Mouse (Mus musculus) neural tube, embryonic 12.5 days (tissue): ENCODE measurements around the gene Pakap. TPM values are rescaled to one million over a fixed set of nuclear protein-coding genes. Genes with fewer than 3 reads are reported as not detected.

Experiments
- ATAC-seq: fragments of 200-750 bp; cut with Nextera tagmentation; 2 replicates; pipeline ENCODE4 v1.8.0; 2017; ENCODE audit warnings: low read depth, mild to moderate bottlenecking, moderate TSS enrichment, moderate library complexity; ENCODE audit not compliant: low FRiP score
- H3K27ac ChIP-seq: fragments of 300-500 bp; sonication (generic); 2 replicates; pipeline ENCODE4 v1.5.1; 2016
- H3K27me3 ChIP-seq: fragments of 300-500 bp; sonication (generic); replicated peaks from 2 replicates; pipeline ENCODE4 v1.6.1; 2016; ENCODE audit warnings: mild to moderate bottlenecking
- H3K36me3 ChIP-seq: fragments of 300-500 bp; sonication (generic); 2 replicates; pipeline ENCODE4 v1.6.1; 2016; ENCODE audit warnings: mild to moderate bottlenecking
- H3K4me1 ChIP-seq: fragments of 300-500 bp; sonication (generic); 2 replicates; pipeline ENCODE4 v1.6.1; 2016
- H3K4me2 ChIP-seq: fragments of 300-500 bp; sonication (generic); replicated peaks from 2 replicates; pipeline ENCODE4 v1.6.1; 2016; ENCODE audit warnings: mild to moderate bottlenecking
- H3K4me3 ChIP-seq: fragments of 300-500 bp; sonication (generic); 2 replicates; pipeline ENCODE4 v1.5.1; 2016
- H3K9ac ChIP-seq: fragments of 300-500 bp; sonication (generic); 2 replicates; pipeline ENCODE4 v1.6.1; 2016; ENCODE audit warnings: mild to moderate bottlenecking
- H3K9me3 ChIP-seq: fragments of 300-500 bp; sonication (generic); 2 replicates; pipeline ENCODE4 v1.6.1; 2016; ENCODE audit warnings: mild to moderate bottlenecking
- WGBS: fragments of 180-500 bp; shearing (Covaris S2); methylation state at CpG from one replicate; pipeline ENCODE4 v1.1.7; 2016; 5-methylcytosine and 5-hydroxymethylcytosine counted together
- polyA plus RNA-seq: library from polyadenylated mRNA; unstranded; fragments of >200 nt; fragmentation: Nextera tagmentation; extraction: Ambion mirVana; gene quantifications from 2 replicates; pipeline ENCODE4 v1.2.1, GENCODE M21; 2016

The Pakap gene
- polyA plus RNA-seq, 1 experiment from 2014 or later = 16.7 TPM

DNA sequence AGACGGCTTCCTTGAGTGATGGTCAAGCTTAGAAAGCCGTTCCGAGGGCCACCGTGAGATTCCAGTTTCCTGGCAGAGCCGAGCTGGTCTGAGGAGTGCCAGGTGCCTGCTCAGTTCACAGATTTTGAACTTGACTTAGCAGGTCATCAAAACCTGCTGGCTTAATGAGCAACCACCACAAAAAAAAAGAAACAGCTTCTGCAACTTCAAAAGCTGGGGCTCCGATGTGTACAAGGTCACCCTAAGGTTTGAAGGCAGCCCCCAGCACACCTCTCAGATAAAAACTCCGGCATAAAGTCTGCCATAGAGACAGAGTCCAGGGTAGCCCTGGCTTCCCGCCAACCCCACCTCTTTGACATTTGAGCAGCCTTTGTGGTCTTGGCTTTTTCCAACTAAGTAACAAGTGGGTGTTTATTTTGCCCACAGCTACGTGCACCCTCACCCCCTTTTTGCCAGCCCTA is 348.3 kb downstream of the Pakap start, which contains the start of gene D630039A03Rik:
Gene D630039A03Rik (minus strand): TSS at position 97 of the 461 bp plus-strand sequence.
- Histone ChIP-seq H3K36me3 (no peaks in the 10 kb centered on the region), H3K27me3 (peaks cover 10% of the 10 kb centered on the region), H3K9ac (no peak within 1 kb of the TSS), H3K9me3 (no peaks in the 10 kb centered on the region), H3K4me2 (peak within 1 kb of the TSS; percentile 35; the same call in 1 of the 2 replicates), H3K27ac (no peak within 1 kb of the TSS), H3K4me1 (peaks cover 12% of the 10 kb centered on the region; the same call in 1 of the 2 replicates), H3K4me3 (no peak within 1 kb of the TSS)
- no peak for ATAC-seq
- WGBS = 29% methylated on average over 9 of the region's 9 CpGs

DNA sequence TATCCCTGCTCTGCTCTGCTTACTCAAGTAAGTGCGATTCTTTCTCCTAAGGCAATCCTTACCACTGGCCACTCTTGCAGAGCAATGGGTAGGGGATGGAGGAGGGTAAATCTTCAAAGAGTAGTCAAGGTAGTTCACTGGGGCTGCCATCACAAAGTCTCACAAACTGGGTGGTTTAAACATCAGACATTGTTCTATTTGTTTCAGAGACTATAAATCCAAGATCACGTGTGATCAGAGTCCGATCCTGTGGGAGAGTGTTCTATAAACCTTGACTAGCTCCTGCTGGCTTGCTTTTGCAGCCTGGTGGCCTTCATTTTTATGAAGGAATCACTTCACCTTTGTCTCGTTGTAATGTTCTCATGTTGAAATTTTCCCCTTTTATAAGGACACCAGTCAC is 348.7 kb downstream of the Pakap start:
- peaks cover 10% of the 10 kb centered on the region for H3K27me3 ChIP-seq
- H3K9ac ChIP-seq = no peak overlapping the region
- peaks cover 12% of the 10 kb centered on the region; the same call in 1 of the 2 replicates for H3K4me1 ChIP-seq
- no peak for ATAC-seq
- H3K27ac ChIP-seq = no peak overlapping the region
- no peaks in the 10 kb centered on the region for H3K9me3 ChIP-seq
- no peak overlapping the region for H3K4me2 ChIP-seq
- 64% methylated on average over 4 of the region's 4 CpGs for WGBS
- H3K4me3 ChIP-seq = no peak overlapping the region
- H3K36me3 ChIP-seq = no peaks in the 10 kb centered on the region

DNA sequence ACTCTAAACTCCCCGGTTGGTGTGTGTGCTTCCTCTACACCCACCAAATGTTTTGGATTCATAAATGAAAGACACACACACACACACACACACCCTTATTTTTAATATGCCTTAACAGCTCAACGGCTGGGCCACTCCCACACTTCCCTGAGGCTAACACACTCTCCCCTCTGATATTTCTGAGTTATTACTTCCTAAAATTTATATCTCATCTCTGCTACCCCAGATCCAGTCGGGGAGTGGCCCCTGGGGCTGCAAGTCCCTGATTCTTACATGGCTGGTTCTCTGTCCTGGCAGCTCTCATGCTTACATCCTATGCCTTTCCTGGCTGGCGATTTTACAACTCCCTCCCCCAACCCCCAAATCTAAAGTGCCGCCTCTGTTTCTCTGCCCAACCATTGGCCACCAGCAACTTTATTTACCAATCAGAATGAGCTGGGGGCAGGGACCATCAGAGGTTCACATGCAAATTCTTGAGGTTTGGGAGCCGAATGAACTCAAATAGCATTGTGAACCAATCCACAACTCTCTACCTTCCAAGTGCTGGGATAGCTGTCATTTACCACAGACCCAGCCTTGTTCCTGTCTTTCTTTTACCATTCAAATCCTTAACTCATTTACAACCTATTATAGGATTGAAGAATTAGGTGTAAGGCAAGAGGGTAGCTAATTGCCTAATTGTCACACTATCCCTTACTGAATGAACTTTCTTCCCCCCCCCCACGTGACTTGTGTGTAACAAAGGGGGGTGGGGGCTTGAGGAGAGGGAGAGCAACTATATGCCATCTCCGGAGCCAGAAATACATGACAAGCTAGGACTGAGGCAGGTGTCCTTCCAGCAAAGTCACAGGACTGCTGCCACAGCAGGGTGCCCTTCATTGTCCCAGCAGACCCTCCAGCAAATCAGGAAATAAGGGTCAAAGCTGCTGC is 351.8 kb downstream of the Pakap start:
- Histone ChIP-seq H3K4me1 (peaks cover 19% of the 10 kb centered on the region; the same call in 1 of the 2 replicates), H3K27ac (no peak overlapping the region), H3K4me3 (no peak overlapping the region), H3K4me2 (no peak overlapping the region), H3K9me3 (no peaks in the 10 kb centered on the region), H3K36me3 (no peaks in the 10 kb centered on the region), H3K9ac (no peak overlapping the region), H3K27me3 (peaks cover 10% of the 10 kb centered on the region)
- peak; percentile 29; the same call in 1 of the 2 replicates for ATAC-seq
- 13% methylated on average over 8 of the region's 8 CpGs for WGBS

DNA sequence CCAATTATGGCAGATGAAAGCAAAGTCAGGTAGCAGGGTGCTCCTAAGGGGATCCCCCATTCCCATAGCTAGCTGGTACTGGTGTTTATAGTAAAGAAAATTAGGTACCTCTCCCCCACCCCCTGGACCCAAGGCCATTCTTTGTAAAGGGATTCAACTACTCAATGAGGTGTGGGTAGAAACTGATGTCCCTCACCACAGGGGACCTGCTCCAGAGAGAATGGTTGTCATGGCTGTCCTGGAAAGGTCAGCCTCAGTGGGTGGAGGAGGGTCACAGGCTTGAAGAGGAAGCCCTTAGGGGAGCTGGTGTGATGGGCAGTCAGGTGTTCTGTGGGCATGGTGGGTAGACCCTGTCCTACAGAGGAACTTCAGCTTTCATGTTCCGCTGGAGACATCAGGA is 352.5 kb downstream of the Pakap start:
- H3K27me3 ChIP-seq = peaks cover 3% of the 10 kb centered on the region
- no peak overlapping the region for H3K4me2 ChIP-seq
- H3K36me3 ChIP-seq = no peaks in the 10 kb centered on the region
- WGBS = 70% methylated on average over 1 of the region's 1 CpGs
- H3K4me3 ChIP-seq = no peak overlapping the region
- no peak; the same call in 1 of the 2 replicates for ATAC-seq
- H3K9me3 ChIP-seq = no peaks in the 10 kb centered on the region
- no peak overlapping the region for H3K9ac ChIP-seq
- H3K27ac ChIP-seq = no peak overlapping the region
- peaks cover 19% of the 10 kb centered on the region; the same call in 1 of the 2 replicates for H3K4me1 ChIP-seq

DNA sequence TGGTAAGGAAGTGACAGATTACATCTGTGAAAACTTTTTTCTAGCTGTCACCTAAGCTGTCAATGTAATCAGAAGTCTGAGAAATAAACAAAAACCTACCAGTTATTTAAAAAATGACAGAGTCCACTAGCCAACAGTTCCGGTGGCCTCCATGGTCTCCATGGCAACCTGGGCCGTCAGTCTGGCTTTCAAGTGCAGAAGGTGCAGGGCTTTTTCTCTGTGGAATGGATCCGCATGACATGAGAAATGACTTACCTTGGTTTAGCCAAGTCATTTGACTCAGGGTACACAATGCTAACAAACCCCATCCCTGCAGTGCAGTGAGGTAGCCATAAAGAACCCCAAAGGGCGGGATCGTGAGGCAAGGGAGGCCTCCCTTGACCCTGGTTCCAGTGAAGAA is 354.2 kb downstream of the Pakap start:
- Histone ChIP-seq H3K27ac (no peak overlapping the region), H3K36me3 (no peaks in the 10 kb centered on the region), H3K4me1 (peaks cover 19% of the 10 kb centered on the region; the same call in 1 of the 2 replicates), H3K9me3 (no peaks in the 10 kb centered on the region), H3K4me3 (no peak overlapping the region), H3K27me3 (no peaks in the 10 kb centered on the region), H3K4me2 (no peak overlapping the region), H3K9ac (no peak overlapping the region)
- 24% methylated on average over 5 of the region's 5 CpGs for WGBS
- ATAC-seq = 0 out of 2 replicates have a peak, but pooled peaks have one; percentile 38

DNA sequence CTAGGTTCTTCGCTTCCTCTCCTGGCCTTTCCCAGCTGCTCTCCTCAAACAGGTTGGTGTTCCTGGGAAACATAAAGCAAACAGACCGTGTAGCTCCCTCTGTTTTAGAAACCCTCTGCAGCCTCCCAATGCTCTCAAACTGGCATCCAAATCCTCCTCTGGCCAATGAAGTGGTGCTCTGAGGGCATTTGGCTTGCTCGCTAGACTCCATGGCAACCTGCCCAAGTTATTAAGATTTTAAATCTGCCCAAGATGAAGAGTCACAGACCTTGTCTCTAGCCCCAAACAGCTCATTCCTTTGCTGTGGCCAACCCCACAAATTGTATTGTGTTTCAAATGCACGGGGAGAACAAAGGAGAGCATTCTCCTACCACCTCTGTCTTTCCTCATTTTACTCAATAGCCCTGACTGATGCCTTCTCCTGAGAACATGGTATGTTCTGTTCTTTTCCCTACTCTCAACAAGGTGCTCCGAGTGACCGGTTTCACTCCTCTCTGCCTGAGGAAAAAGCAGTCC is 356.6 kb downstream of the Pakap start:
- Histone ChIP-seq H3K4me3 (no peak overlapping the region), H3K27me3 (no peaks in the 10 kb centered on the region), H3K9me3 (no peaks in the 10 kb centered on the region), H3K4me1 (peaks cover 15% of the 10 kb centered on the region; the same call in 1 of the 2 replicates), H3K36me3 (no peaks in the 10 kb centered on the region), H3K9ac (no peak overlapping the region), H3K27ac (no peak overlapping the region), H3K4me2 (no peak overlapping the region)
- WGBS = 81% methylated on average over 6 of the region's 6 CpGs
- no peak for ATAC-seq

DNA sequence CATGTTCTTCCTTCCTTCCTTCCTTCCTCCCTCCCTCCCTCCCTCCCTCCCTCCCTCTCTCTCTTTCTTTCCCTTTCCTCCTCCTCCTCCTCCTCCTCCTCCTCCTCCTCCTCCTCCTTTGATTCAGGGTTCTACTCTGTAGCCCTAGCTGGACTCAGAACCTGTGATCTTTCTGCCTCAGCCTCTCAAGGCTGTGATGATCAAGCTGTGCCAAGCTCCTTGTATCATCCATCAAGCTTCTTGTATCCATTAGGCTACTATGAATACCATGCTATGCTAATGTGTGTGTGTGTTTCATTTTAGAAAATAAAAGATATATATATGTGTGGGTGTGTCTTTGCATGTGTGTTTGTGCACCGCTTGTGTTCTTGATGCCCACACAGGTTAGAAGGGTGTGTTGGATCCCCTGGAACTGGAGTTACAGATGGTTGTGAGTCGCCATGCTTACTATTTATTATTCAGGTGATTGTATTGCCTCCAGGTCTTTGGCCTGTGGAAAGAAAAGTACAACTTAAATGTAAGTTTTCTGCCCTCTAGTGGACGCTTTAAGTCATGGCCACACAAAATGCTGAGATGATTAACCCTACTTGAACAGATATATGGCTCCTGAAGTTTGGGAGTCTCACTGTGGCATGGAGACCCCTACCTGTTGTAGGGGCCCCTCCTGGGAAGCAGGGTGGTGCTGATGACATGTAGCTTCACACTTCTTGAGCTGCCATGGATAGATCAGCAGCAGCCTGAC is 359.7 kb downstream of the Pakap start:
- Histone ChIP-seq H3K4me1 (peaks cover 1% of the 10 kb centered on the region; the same call in 1 of the 2 replicates), H3K4me3 (no peak overlapping the region), H3K36me3 (no peaks in the 10 kb centered on the region), H3K4me2 (no peak overlapping the region), H3K27me3 (no peaks in the 10 kb centered on the region), H3K27ac (no peak overlapping the region), H3K9ac (no peak overlapping the region), H3K9me3 (peaks cover 6% of the 10 kb centered on the region; the same call in 1 of the 2 replicates)
- 24% methylated on average over 3 of the region's 3 CpGs for WGBS
- 0 out of 2 replicates have a peak, but pooled peaks have one; percentile 58 for ATAC-seq

DNA sequence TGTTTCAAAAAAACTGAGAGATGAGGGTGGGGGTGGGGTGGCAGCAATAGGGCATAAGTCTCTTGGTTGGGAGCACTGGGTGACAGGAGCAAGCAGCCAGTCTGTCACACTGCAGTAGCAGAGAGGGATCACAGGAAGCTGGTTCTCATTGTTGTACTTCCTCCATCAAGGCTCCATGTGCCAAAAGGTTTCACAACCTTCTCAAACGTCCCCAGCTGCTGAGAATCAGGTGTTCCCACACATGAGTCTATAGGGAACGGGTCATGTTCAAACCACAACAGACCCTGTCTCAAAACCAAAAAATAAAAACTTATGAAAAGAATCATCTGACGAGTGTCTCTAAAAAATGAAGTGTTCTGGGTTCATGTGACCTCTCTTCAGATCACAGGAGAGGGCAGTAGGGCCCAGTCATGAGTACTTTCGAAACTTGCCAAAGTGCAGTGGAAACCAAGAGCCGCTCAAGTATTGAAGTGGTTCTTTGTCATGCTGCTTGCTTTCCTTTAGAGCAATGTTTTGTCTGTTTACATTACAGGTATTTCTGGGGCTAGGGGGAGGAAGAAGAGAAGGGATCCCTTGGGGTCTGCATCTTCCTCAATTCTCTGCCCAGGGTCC is 362.7 kb downstream of the Pakap start:
- 79% methylated on average over 5 of the region's 5 CpGs for WGBS
- Histone ChIP-seq H3K9me3 (peaks cover 7% of the 10 kb centered on the region; the same call in 1 of the 2 replicates), H3K4me3 (no peak overlapping the region), H3K4me1 (no peaks in the 10 kb centered on the region), H3K27me3 (no peaks in the 10 kb centered on the region), H3K27ac (no peak overlapping the region), H3K4me2 (no peak overlapping the region), H3K36me3 (no peaks in the 10 kb centered on the region), H3K9ac (no peak overlapping the region)
- ATAC-seq = no peak

DNA sequence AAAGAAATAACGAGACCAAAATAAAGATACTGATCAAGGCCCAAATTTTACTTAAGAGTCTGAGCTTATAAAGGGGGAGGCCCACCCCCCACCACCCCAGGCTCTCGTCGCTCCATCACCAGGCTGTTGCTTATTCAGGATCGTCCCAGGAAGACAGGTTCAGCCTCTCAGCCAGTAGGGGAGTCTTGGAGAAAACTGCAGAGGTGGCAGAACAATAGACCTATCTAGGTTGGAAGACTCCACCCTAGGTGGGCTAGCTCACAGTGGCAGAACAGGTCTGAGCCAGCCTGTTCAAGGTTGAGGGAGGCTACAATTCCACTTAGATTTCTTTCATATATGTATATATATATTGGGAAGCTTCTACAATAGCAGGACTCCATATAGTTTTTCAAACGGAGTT is 366.2 kb downstream of the Pakap start:
- peaks cover 7% of the 10 kb centered on the region; the same call in 1 of the 2 replicates for H3K9me3 ChIP-seq
- no peaks in the 10 kb centered on the region for H3K36me3 ChIP-seq
- no peak overlapping the region for H3K27ac ChIP-seq
- no peak for ATAC-seq
- no peak overlapping the region for H3K4me2 ChIP-seq
- H3K27me3 ChIP-seq = no peaks in the 10 kb centered on the region
- no peak overlapping the region for H3K9ac ChIP-seq
- WGBS = 77% methylated on average over 5 of the region's 5 CpGs
- no peaks in the 10 kb centered on the region for H3K4me1 ChIP-seq
- no peak overlapping the region for H3K4me3 ChIP-seq

DNA sequence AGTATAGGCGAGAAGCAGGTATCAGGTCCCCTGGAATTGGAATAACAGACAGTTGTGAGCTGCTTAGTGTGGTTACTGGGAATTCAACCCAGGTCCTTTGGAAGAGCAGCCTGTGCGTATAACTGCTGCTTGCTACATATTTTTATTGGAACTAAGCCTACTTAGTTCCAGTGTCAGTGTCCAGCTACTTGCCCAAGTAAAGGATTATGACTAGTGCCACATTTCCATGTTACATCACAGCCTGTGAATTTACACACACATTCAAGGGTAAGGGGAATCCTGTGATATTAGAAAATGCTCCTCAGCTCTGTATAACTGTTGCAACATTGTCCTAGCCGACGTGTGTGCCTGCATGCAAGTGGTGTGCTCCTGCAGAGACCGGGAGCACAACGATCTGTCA is 369.3 kb downstream of the Pakap start:
- Histone ChIP-seq H3K27ac (no peak overlapping the region), H3K4me2 (no peak overlapping the region), H3K4me3 (no peak overlapping the region), H3K27me3 (no peaks in the 10 kb centered on the region), H3K9me3 (peaks cover 4% of the 10 kb centered on the region; the same call in 1 of the 2 replicates), H3K9ac (no peak overlapping the region), H3K36me3 (peaks cover 3% of the 10 kb centered on the region; the same call in 1 of the 2 replicates), H3K4me1 (no peaks in the 10 kb centered on the region)
- ATAC-seq = no peak
- 88% methylated on average over 6 of the region's 6 CpGs for WGBS

DNA sequence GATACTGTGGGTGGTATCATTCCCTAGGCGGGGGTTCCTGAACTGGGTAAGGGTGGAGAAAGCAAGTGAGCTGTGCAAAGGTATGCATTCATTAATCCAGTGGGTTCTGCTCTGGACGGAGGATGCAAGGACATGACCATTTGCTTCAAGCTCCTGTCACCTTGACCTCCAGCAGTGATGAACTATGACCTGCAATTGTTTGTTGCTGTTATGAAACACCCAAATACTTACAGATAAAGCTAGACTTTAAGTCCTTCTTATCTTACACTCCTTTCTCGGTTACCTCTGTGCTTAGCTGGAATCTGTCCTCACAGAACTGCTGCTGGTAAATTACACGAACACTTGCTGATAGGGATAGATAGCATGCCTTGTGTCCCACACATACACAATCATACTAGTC is 372.7 kb downstream of the Pakap start:
- WGBS = 94% methylated on average over 4 of the region's 4 CpGs
- no peaks in the 10 kb centered on the region for H3K4me1 ChIP-seq
- no peaks in the 10 kb centered on the region for H3K9me3 ChIP-seq
- H3K27me3 ChIP-seq = no peaks in the 10 kb centered on the region
- H3K4me2 ChIP-seq = no peak overlapping the region
- ATAC-seq = no peak
- H3K27ac ChIP-seq = no peak overlapping the region
- peaks cover 32% of the 10 kb centered on the region for H3K36me3 ChIP-seq
- H3K9ac ChIP-seq = no peak overlapping the region
- no peak overlapping the region for H3K4me3 ChIP-seq
